Mouse (Mus musculus) liver, adult 2 months (tissue): ENCODE measurements at regions not wholly inside any gene's neighbourhood (a gene's known extent, or its start where the extent isn't known, plus 50 kb on each side); places are given as distances from the start of the nearest gene placed in this dataset.

Experiments used
- DNase-seq: peaks from one replicate; pipeline ENCODE4 v3.0.0-alpha.2; 2011; ENCODE audit warnings: low read depth, low spot score; ENCODE audit errors: extremely low read depth
- H3K27ac ChIP-seq: fragments of 200-500 bp; replicated peaks from 2 replicates; pipeline ENCODE4 v1.5.1; 2012; ENCODE audit warnings: low read depth, mild to moderate bottlenecking, control low read depth, inconsistent platforms, low read length; ENCODE audit not compliant: insufficient read depth
- H3K27me3 ChIP-seq: fragments of 200-500 bp; 2 replicates; pipeline ENCODE4 v1.6.1; 2012; ENCODE audit warnings: mild to moderate bottlenecking, moderate library complexity, low read length, inconsistent platforms; ENCODE audit not compliant: control insufficient read depth, insufficient read depth
- H3K36me3 ChIP-seq: fragments of 200-500 bp; 2 replicates; pipeline ENCODE4 v1.6.1; 2012; ENCODE audit warnings: low read length, inconsistent platforms; ENCODE audit not compliant: control insufficient read depth, insufficient read depth
- H3K4me1 ChIP-seq: fragments of 200-500 bp; 2 replicates; pipeline ENCODE4 v1.6.1; 2011; ENCODE audit warnings: low read length; ENCODE audit not compliant: control insufficient read depth, insufficient read depth
- H3K4me3 ChIP-seq: fragments of 200-500 bp; 2 replicates; pipeline ENCODE4 v1.5.1; 2011; ENCODE audit warnings: low read depth, mild to moderate bottlenecking, control low read depth, low read length, moderate library complexity; ENCODE audit not compliant: insufficient read depth
- H3K79me2 ChIP-seq: fragments of 200-500 bp; 2 replicates; pipeline ENCODE4 v1.6.1; 2012; ENCODE audit warnings: inconsistent platforms, mild to moderate bottlenecking, low read length, moderate library complexity; ENCODE audit not compliant: control insufficient read depth, insufficient read depth
- H3K9ac ChIP-seq: fragments of 200-500 bp; 2 replicates; pipeline ENCODE4 v1.6.1; 2012; ENCODE audit warnings: low read depth, mild to moderate bottlenecking, control low read depth, inconsistent platforms, low read length
- CTCF ChIP-seq: fragments of 200-500 bp; IDR thresholded peaks from 2 replicates; pipeline ENCODE4 v1.5.1; 2011; ENCODE audit warnings: low read depth, low read length, control low read depth
- POLR2A ChIP-seq: fragments of 200-500 bp; IDR thresholded peaks from 2 replicates; pipeline ENCODE4 v1.6.1; 2011; ENCODE audit warnings: low read length, control low read depth; ENCODE audit not compliant: insufficient read depth; ENCODE audit errors: extremely low read depth
- WGBS: fragments of 180-500 bp; shearing (Covaris S2); methylation state at CpG from one replicate; pipeline ENCODE4 v1.1.7; 2018; 5-methylcytosine and 5-hydroxymethylcytosine counted together

DNA sequence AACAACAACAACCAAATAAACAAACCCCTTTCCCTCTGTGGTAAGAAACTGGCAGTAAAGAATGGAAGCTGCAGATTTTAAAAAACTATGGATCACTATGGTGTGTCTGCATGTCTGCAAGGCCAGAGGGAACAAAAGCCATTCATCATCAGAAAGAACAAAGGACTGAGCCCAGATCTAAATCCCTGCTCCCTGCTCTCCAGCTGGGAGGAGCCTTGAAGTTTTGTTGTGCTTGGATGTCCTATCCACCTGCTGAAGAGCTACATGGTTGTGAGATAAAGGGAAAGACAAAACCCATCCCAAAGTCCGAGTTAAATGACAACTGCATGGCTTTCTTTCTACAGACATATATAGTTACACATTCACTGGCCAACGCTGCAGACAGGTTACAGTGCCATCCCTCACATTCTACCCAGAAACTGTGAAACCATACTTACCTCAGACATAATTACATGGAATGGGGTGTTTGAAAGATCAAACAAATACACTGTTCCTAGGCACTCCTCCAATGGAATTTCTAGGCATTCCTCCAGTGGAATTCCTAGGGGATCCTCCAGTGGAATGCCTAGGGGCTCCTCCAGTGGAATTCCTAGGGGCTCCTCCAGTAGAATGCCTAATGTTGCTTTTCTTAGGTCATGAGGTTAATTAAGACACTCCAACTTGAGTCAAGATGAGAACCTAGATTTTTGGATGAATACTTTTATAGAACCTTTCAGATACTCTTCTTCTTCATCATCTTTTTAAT, 2054.2 kb downstream of the A830018L16Rik start:
- H3K27me3 ChIP-seq, result no peaks in the 10 kb centered on the region
- H3K4me3 ChIP-seq, result no peak overlapping the region
- no peaks in the 10 kb centered on the region for H3K79me2 ChIP-seq
- no peak overlapping the region for H3K9ac ChIP-seq
- no peak overlapping the region for H3K27ac ChIP-seq
- H3K4me1 ChIP-seq, result peaks cover 4% of the 10 kb centered on the region
- TF ChIP-seq POLR2A (no peak), CTCF (no peak)
- WGBS, result 75% methylated on average over 2 of the region's 2 CpGs
- DNase-seq, result no peak
- no peaks in the 10 kb centered on the region for H3K36me3 ChIP-seq

DNA sequence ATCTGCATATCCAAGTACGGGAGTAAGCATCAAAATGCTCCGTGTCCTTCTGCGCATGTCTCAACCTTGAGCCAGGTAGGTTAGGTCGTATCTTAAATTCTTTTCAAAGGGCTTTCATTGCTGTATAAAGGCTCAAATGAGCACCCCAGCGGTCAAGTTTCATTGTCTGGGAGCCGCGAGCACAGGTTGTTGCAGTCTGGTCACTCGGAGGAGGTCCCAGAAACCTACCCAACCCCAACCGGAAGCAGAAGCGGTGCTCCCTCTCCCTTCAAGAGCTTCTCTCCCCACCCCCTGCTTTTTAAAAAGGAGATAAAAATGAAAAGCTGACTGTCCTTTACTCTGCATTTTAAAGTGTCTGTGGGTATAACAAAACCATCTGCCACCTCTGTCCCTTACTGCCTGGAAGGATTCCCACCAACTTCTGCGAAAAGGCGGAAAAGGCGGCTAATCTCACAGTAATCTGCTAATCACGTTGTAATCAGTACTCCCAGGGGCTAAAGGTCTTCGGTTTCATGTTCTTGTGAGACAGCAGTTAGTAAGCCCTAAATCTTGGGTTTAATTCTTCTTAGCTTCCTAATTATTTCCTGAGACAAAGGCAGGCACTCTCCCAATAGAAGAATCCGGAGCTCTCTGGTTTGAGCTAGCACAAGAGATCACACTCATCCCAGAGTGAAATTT, 2081.0 kb downstream of the A830018L16Rik start:
- DNase-seq, result peak; percentile 12
- Histone ChIP-seq H3K4me1 (no peaks in the 10 kb centered on the region), H3K27me3 (no peaks in the 10 kb centered on the region), H3K36me3 (no peaks in the 10 kb centered on the region), H3K9ac (no peak overlapping the region), H3K4me3 (no peak overlapping the region; the same call in 1 of the 2 replicates), H3K79me2 (no peaks in the 10 kb centered on the region), H3K27ac (no peak overlapping the region)
- TF ChIP-seq CTCF (no peak), POLR2A (no peak)
- 49% methylated on average over 16 of the region's 16 CpGs for WGBS

DNA sequence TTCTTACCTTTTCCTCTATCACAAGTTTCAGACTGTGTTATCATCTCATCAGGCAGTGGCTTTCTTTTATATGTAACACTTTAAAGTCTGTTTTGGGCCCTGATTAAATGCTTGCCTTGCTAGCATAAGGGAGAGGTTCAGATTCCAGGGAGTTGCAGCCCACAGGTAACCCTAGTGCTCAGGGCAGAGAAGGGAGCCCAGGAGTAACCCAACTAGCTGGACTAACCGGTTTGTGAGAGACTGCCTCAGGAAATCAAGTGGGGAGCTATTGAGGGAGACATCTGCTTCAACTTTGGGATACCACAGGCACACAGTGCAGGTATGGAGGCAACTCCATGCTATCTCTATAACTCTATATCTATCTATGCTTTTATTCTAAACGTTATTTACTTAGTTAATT, 2082.5 kb downstream of the A830018L16Rik start:
- no peaks in the 10 kb centered on the region for H3K79me2 ChIP-seq
- TF ChIP-seq POLR2A (no peak), CTCF (no peak)
- no peak overlapping the region for H3K27ac ChIP-seq
- no peak overlapping the region for H3K9ac ChIP-seq
- H3K4me3 ChIP-seq, result no peak overlapping the region
- no peak for DNase-seq
- no peaks in the 10 kb centered on the region for H3K36me3 ChIP-seq
- H3K4me1 ChIP-seq, result no peaks in the 10 kb centered on the region
- WGBS, result 39% methylated on average over 2 of the region's 2 CpGs
- no peaks in the 10 kb centered on the region for H3K27me3 ChIP-seq

DNA sequence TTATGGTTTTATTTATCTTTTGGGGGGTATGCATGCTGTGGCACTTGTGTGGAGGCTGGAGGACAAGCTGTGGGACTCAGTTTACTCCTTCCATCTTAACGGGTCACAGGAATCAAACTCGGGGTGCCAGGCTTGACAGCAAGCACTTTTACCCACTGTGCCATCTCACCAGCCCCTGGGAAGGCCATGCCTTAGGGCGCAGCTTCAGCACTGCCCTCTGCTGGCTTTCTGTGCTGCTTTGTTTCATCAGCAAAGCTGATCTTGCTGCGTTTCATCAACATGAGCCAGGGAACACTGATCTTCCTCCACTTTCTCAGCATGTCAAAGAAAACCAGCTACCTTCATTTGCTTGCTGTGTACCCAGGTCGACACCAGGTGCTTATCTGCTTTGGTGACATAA, 2086.6 kb downstream of the A830018L16Rik start:
- Histone ChIP-seq H3K4me3 (no peak overlapping the region), H3K79me2 (no peaks in the 10 kb centered on the region), H3K4me1 (no peaks in the 10 kb centered on the region), H3K36me3 (no peaks in the 10 kb centered on the region), H3K27me3 (no peaks in the 10 kb centered on the region), H3K27ac (no peak overlapping the region), H3K9ac (no peak overlapping the region)
- 32% methylated on average over 5 of the region's 5 CpGs for WGBS
- TF ChIP-seq CTCF (peak; percentile 89), POLR2A (no peak)
- DNase-seq, result peak; percentile 34

DNA sequence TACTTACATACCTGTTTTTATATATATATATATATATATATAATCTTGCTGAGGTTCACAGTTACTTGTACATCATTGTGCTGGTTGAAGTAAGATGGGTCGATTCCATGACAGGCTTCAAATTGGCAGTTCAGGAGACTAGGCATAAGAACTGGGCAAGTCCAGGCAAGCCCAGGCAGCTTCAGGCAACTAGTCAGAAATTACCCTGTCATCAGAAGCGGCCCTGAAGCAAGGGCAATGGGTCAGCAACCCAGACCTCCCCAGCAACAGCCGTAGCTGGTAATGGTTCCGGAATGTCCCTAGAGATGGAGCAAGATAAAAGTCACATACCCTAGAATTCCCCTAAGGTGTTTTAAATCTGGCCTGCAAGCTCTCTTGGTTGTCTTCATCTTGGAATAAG, 2088.0 kb downstream of the A830018L16Rik start:
- no peak for DNase-seq
- H3K9ac ChIP-seq, result no peak overlapping the region
- H3K27me3 ChIP-seq, result no peaks in the 10 kb centered on the region
- H3K79me2 ChIP-seq, result no peaks in the 10 kb centered on the region
- WGBS, result 89% methylated on average over 4 of the region's 4 CpGs
- no peak for TF ChIP-seq POLR2A
- TF ChIP-seq CTCF, result no peak
- H3K4me3 ChIP-seq, result no peak overlapping the region
- H3K4me1 ChIP-seq, result no peaks in the 10 kb centered on the region
- H3K27ac ChIP-seq, result no peak overlapping the region
- no peaks in the 10 kb centered on the region for H3K36me3 ChIP-seq

DNA sequence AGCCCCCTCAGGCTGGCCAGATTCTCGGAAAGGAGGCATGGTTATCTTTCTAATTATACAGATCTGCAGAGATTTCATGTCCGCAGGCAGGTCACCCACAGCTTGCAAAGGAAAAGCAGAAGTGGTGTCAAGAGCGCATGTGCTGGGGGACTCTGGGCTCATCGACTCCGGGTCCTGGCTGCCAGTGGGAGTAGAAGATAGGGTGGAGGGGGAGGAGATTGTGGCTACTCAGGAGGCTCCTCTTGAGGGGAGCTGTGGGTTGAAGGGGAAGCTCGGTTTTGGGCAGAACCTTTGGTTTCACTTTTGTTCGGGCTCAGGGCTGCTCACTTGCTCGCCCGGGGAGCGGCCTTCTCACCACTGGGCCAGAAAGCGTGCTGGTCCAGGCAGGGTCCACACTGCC, 2099.9 kb downstream of the A830018L16Rik start:
- WGBS, result 86% methylated on average over 11 of the region's 11 CpGs
- no peak for TF ChIP-seq POLR2A
- no peak for TF ChIP-seq CTCF
- H3K27ac ChIP-seq, result no peak overlapping the region
- no peak overlapping the region; the same call in 1 of the 2 replicates for H3K4me3 ChIP-seq
- H3K27me3 ChIP-seq, result no peaks in the 10 kb centered on the region; the same call in 1 of the 2 replicates
- peak; percentile 10 for DNase-seq
- H3K9ac ChIP-seq, result no peak overlapping the region
- no peaks in the 10 kb centered on the region for H3K4me1 ChIP-seq
- no peaks in the 10 kb centered on the region for H3K36me3 ChIP-seq
- H3K79me2 ChIP-seq, result no peaks in the 10 kb centered on the region
